17 mouse cellular contexts compared by ENCODE assay signal in the genomic region with DNA sequence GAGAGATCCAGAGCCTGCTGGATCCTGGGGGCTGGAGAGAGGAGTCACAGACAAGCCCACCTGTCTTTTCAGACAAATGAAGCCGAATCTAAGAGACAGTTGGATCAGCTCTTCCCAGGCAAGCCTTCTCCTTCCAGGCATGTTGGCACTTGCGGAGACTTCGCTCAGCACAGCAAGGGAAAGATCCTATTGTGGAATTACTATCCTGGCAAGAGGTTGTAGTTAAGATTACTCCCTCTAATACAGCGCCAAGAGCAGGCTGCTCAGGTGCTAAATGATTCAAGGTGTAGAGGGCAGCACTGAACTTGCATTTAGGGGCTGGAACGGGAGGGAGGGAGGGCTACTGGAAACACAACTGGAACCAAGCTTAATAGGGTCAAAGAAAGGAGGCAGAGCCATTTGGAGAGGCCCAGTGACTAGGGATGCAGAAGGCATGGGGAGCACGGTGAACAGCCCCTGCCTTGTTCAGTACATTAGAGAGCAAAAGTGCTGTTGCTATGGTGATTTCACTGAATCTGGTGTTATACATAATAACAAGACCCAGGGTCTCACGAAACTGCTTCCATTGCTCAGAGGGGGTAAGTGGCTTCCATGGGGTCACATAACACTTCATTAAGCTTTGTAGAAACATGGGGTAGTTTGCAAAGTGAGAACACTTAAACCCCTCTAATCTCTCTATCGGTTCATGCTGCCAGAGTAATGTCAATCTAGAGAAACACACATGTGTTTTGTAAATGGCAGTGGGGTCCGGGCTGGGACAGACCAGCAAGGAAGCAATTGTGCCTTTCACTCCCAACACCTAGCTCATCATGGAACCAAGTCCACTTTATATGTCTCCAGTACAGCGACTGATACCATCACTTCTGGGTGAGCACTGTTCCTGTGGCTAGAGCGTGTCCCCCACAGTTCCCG. TPM values are rescaled to one million over a fixed set of nuclear protein-coding genes. Genes with fewer than 3 reads are reported as not detected.
DNase-seq lines count a peak whose midpoint lies in the region; ATAC-seq lines count a peak whose summit lies in the region.
"Had no signal": no experiment of that assay in that cellular context is flagged by ENCODE, and none has a peak within 500 bp of the region (broad histone marks: within the 10 kb centered on the region; RNA-seq: fewer than 3 reads in every experiment).

No protein-coding gene starts in this region.

- H3K36me3 ChIP-seq in forebrain, embryonic 10.5 days (replicated peaks) = no peaks in the 10 kb centered on the region
- H3K36me3 ChIP-seq in forebrain, embryonic 12.5 days (replicated peaks) = no peaks in the 10 kb centered on the region
- no peaks in the 10 kb centered on the region for H3K36me3 ChIP-seq in limb, embryonic 11.5 days (ENCODE audit: control insufficient read depth, insufficient read depth, low read length)
- H3K36me3 ChIP-seq in limb, embryonic 10.5 days = no peaks in the 10 kb centered on the region
- no peaks in the 10 kb centered on the region for H3K36me3 ChIP-seq in forebrain, embryonic 11.5 days (ENCODE audit: control insufficient read depth, insufficient read depth, low read length)
- H3K36me3 ChIP-seq in midbrain, embryonic 13.5 days = no peaks in the 10 kb centered on the region
- H3K36me3 ChIP-seq: neural tube, embryonic 13.5 days had no signal

- DNase-seq in forebrain, embryonic 10.5 days (ENCODE audit: extremely low spot score, low spot score) = no peak
- DNase-seq in limb, embryonic 11.5 days (ENCODE audit: low spot score) = no peak
- no peak for DNase-seq in limb, embryonic 10.5 days (ENCODE audit: low spot score)
- no peak for DNase-seq in forebrain, embryonic 11.5 days (ENCODE audit: low spot score)
- no peak for DNase-seq in gastrocnemius, adult 8-10 months (ENCODE audit: low spot score in 2 of 2)
- DNase-seq: cerebellum, adult 18-20 months; spleen, adult 18-20 months; thymus, postnatal 4 days had no signal

- H3K4me3 ChIP-seq in forebrain, embryonic 10.5 days = no peak overlapping the region
- H3K4me3 ChIP-seq in forebrain, embryonic 12.5 days (replicated peaks) = no peak overlapping the region
- no peak overlapping the region for H3K4me3 ChIP-seq in limb, embryonic 11.5 days (ENCODE audit: low read depth, low read length)
- H3K4me3 ChIP-seq in limb, embryonic 10.5 days = no peak overlapping the region
- no peak overlapping the region for H3K4me3 ChIP-seq in forebrain, embryonic 11.5 days (ENCODE audit: low read depth, low read length)
- no peak overlapping the region for H3K4me3 ChIP-seq in midbrain, embryonic 13.5 days (replicated peaks)
- H3K4me3 ChIP-seq: neural tube, embryonic 13.5 days had no signal

- H3K4me2 ChIP-seq in forebrain, embryonic 12.5 days = no peak overlapping the region
- H3K4me2 ChIP-seq in limb, embryonic 11.5 days (ENCODE audit: low read depth, severe bottlenecking) = no peak overlapping the region
- no peak overlapping the region for H3K4me2 ChIP-seq in forebrain, embryonic 11.5 days (ENCODE audit: low read depth, low read length, severe bottlenecking)
- H3K4me2 ChIP-seq in midbrain, embryonic 13.5 days (replicated peaks) = no peak overlapping the region
- H3K4me2 ChIP-seq: neural tube, embryonic 13.5 days had no signal

- H3K9ac ChIP-seq in forebrain, embryonic 12.5 days = no peak overlapping the region
- H3K9ac ChIP-seq in limb, embryonic 11.5 days (ENCODE audit: low read length) = no peak overlapping the region
- no peak overlapping the region for H3K9ac ChIP-seq in forebrain, embryonic 11.5 days (ENCODE audit: low read length)
- no peak overlapping the region for H3K9ac ChIP-seq in midbrain, embryonic 13.5 days (replicated peaks)
- H3K9ac ChIP-seq: liver, embryonic 14.5 days; neural tube, embryonic 13.5 days had no signal

- peaks cover 5% of the 10 kb centered on the region; the same call in 1 of the 2 replicates for H3K9me3 ChIP-seq in forebrain, embryonic 10.5 days
- no peaks in the 10 kb centered on the region for H3K9me3 ChIP-seq in forebrain, embryonic 12.5 days
- no peaks in the 10 kb centered on the region for H3K9me3 ChIP-seq in limb, embryonic 11.5 days (ENCODE audit: control insufficient read depth, low read length)
- no peaks in the 10 kb centered on the region for H3K9me3 ChIP-seq in limb, embryonic 10.5 days (replicated peaks)
- H3K9me3 ChIP-seq in forebrain, embryonic 11.5 days (ENCODE audit: control insufficient read depth, low read length) = no peaks in the 10 kb centered on the region
- H3K9me3 ChIP-seq in midbrain, embryonic 13.5 days = no peaks in the 10 kb centered on the region
- H3K9me3 ChIP-seq: neural tube, embryonic 13.5 days had no signal

- ATAC-seq in forebrain, embryonic 12.5 days (ENCODE audit: low FRiP score) = no peak; the same call in 1 of the 2 replicates
- no peak for ATAC-seq in limb, embryonic 11.5 days (ENCODE audit: insufficient number of reproducible peaks, low FRiP score, low TSS enrichment, low read depth)
- ATAC-seq in forebrain, embryonic 11.5 days (replicated peaks; ENCODE audit: low FRiP score) = no peak
- peak; percentile 18; the same call in 1 of the 2 replicates for ATAC-seq in midbrain, embryonic 13.5 days
- no peak for ATAC-seq in cerebellum, adult (ENCODE audit: insufficient number of reproducible peaks, low FRiP score, low TSS enrichment)

- peaks cover 30% of the 10 kb centered on the region for H3K27me3 ChIP-seq in forebrain, embryonic 10.5 days (ENCODE audit: poor library complexity, severe bottlenecking)
- peaks cover 7% of the 10 kb centered on the region; the same call in 1 of the 2 replicates for H3K27me3 ChIP-seq in forebrain, embryonic 12.5 days
- H3K27me3 ChIP-seq in limb, embryonic 11.5 days (ENCODE audit: control insufficient read depth, insufficient read depth, low read length) = no peaks in the 10 kb centered on the region
- no peaks in the 10 kb centered on the region for H3K27me3 ChIP-seq in limb, embryonic 10.5 days (ENCODE audit: low read depth, poor library complexity, severe bottlenecking)
- H3K27me3 ChIP-seq in forebrain, embryonic 11.5 days (ENCODE audit: control insufficient read depth, insufficient read depth, low read length) = no peaks in the 10 kb centered on the region
- H3K27me3 ChIP-seq in midbrain, embryonic 13.5 days = no peaks in the 10 kb centered on the region
- H3K27me3 ChIP-seq: neural tube, embryonic 13.5 days had no signal

- 0 out of 2 replicates have a peak overlapping the region, but pooled peaks have one; percentile 35 for H3K27ac ChIP-seq in forebrain, embryonic 10.5 days
- H3K27ac ChIP-seq in forebrain, embryonic 12.5 days = no peak overlapping the region
- H3K27ac ChIP-seq in limb, embryonic 11.5 days (replicated peaks; ENCODE audit: low read depth, low read length) = 0 out of 2 replicates have a peak overlapping the region, but pooled peaks have one; percentile 8
- H3K27ac ChIP-seq in limb, embryonic 10.5 days = no peak overlapping the region
- peak overlapping the region; percentile 37; the same call in 1 of the 2 replicates for H3K27ac ChIP-seq in forebrain, embryonic 11.5 days (ENCODE audit: low read depth, low read length)
- no peak overlapping the region for H3K27ac ChIP-seq in midbrain, embryonic 13.5 days
- H3K27ac ChIP-seq: kidney, postnatal 0 days; liver, embryonic 14.5 days; neural tube, embryonic 13.5 days had no signal

- 82% methylated on average over 12 of the region's 12 CpGs for WGBS in forebrain, embryonic 10.5 days
- 68% methylated on average over 12 of the region's 12 CpGs for WGBS in forebrain, embryonic 12.5 days
- 74% methylated on average over 12 of the region's 12 CpGs for WGBS in limb, embryonic 11.5 days
- WGBS in limb, embryonic 10.5 days = 86% methylated on average over 12 of the region's 12 CpGs
- 74% methylated on average over 12 of the region's 12 CpGs for WGBS in forebrain, embryonic 11.5 days
- WGBS in midbrain, embryonic 13.5 days = 73% methylated on average over 12 of the region's 12 CpGs

- peaks cover 61% of the 10 kb centered on the region for H3K4me1 ChIP-seq in forebrain, embryonic 10.5 days
- H3K4me1 ChIP-seq in forebrain, embryonic 12.5 days = peaks cover 28% of the 10 kb centered on the region
- peaks cover 5% of the 10 kb centered on the region; the same call in 1 of the 2 replicates for H3K4me1 ChIP-seq in limb, embryonic 11.5 days (ENCODE audit: control insufficient read depth, insufficient read depth, low read length)
- H3K4me1 ChIP-seq in limb, embryonic 10.5 days = peaks cover 19% of the 10 kb centered on the region
- peaks cover 5% of the 10 kb centered on the region; the same call in 1 of the 2 replicates for H3K4me1 ChIP-seq in forebrain, embryonic 11.5 days (replicated peaks; ENCODE audit: control insufficient read depth, insufficient read depth, low read length)
- H3K4me1 ChIP-seq in midbrain, embryonic 13.5 days (replicated peaks) = peaks cover 28% of the 10 kb centered on the region

RNA-seq across cellular contexts. Expression of a gene that starts 42.4 kb away (rescaled TPM):
- not detected in 2 replicates for polyA plus RNA-seq in forebrain, embryonic 10.5 days (2016; fragmentation: Nextera tagmentation; extraction: Ambion mirVana)
- polyA plus RNA-seq in forebrain, embryonic 12.5 days (2016; fragmentation: Nextera tagmentation; extraction: Ambion mirVana) = not detected in 2 replicates
- not detected in 2 replicates for polyA plus RNA-seq in limb, embryonic 11.5 days (2014; fragmentation: Nextera tagmentation; extraction: Ambion mirVana)
- not detected in 2 replicates for polyA plus RNA-seq in limb, embryonic 10.5 days (2016; fragmentation: Nextera tagmentation; extraction: Ambion mirVana)
- not detected in 2 replicates for polyA plus RNA-seq in forebrain, embryonic 11.5 days (2014; fragmentation: Nextera tagmentation; extraction: Ambion mirVana)
- polyA plus RNA-seq in midbrain, embryonic 13.5 days (2015; fragmentation: Nextera tagmentation; extraction: Ambion mirVana) = not detected in 2 replicates
- total RNA-seq in gastrocnemius, adult 8-10 months (2022) = not detected
- total RNA-seq: common myeloid progenitor, adult 5-6 weeks; heart, adult 18-20 months; left cerebral cortex, adult 8-10 months had no signal
- polyA plus RNA-seq: kidney, postnatal 0 days; liver, embryonic 14.5 days; neural tube, embryonic 13.5 days had no signal

Comparison
In these comparisons a context has a peak if more than half of its experiments do, and no peak if none do; other contexts are left out.
1. H3K27ac ChIP-seq: peak in forebrain, embryonic 10.5 days (single experiment), limb, embryonic 11.5 days (single experiment) and forebrain, embryonic 11.5 days (single experiment); none in forebrain, embryonic 12.5 days (single experiment), limb, embryonic 10.5 days (single experiment) and midbrain, embryonic 13.5 days (single experiment).